Mouse (Mus musculus) B cell, adult 62 days (primary cell): ENCODE measurements around the gene 4930562C15Rik. TPM values are rescaled to one million over a fixed set of nuclear protein-coding genes. Genes with fewer than 3 reads are reported as not detected.

Source experiments
- total RNA-seq: library from RNA; stranded (reverse); gene quantifications from 4 replicates; pipeline ENCODE4 v1.2.4, GENCODE M21; 2023

The 4930562C15Rik gene
- not detected in 4 replicates for total RNA-seq

DNA sequence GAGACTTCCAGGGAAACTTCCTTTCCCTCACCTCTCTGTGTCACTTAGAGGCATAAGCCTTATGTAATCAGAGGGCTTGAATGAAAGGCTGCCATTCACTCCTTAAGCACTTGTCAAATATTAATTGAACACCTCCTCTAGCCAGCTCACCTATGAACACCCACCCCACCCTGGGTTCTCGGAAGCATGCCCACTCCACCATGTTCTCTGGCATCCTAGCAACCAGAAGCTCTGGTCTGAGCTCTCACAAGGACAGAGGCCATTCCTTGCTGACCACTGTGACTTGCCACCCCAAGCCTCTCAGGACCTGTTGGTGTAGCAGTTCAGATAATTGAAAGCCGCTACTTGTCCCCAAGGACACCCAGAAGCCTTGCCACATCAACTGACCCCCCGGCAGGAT, at the start of gene 4930562C15Rik:
Gene 4930562C15Rik (plus strand): TSS at position 226 of the 400 bp plus-strand sequence.

DNA sequence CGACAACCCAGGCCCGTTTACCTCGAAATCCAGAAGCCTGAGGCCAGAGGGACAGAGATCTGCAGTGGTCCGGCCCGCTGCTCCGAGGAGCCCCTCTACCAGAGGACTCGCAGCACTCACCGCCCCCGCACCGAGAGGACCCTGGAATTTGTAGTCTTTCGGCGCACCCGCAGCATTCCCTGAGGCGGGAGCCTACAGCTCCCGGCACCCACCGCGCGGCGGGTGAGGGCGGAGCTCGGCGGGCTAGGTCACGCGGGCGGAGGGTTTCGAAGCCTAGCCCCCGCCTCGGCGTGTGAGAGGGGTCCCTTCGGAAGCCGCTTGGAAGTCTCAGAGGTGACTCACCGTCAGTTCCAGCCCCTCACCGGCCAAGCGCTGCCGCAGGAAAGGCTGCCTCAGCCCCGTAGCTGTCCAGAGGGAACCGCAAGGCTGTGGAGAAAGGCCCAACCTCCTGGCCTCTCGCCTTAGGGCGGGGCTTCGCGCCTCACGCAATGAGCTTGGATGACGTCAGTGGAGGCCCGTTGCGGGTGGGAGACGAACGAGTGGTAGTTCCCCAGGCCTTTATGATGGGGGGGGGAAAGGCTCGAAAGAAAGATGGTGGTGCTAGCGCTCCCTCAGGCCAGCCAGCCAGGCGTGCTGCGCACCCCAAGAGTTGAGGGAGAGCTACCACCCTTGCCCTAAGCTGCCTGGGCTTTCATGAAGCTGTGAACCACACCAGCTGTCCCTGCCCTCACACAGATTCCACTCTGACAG, 45.2 kb upstream of the 4930562C15Rik start, which contains the start of gene Cdip1:
Gene Cdip1 (minus strand): TSS at position 483 of the 750 bp plus-strand sequence.

DNA sequence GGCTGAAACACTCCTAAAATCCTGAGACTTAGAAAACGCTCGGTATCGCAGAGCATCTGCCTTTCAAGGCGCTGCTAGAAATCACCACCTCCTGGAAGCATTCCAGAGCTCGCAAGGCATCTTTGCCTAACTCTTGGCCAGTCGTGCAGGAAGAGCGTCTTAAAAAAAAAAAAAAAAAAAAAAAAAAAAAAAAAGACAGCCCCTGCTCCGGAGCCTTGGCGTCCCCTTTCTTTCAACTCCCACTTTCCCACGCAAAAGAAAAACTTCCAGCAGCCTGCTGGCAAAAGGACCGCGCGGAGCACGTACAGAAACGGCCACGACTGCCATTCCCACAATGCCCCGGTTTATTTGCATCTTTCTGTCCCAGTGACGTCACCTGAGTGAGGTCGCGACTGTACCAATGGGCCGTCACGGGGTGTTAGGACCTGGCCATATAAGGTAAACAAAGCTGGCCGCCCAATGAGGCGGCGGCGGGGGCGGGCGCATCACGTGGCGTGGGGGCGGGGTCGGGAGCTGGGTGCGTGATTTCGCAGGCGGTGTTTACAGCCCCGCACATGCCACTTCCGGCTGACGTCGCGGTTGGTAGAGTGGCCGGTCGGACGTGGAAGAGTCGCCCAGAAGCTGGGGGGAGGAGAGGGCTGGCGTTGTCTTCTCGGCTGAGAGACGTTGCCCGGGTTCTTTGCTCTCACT, 45.1 kb downstream of the 4930562C15Rik start, which contains the start of gene Ubald1:
Gene Ubald1 (minus strand): TSS at position 180 of the 690 bp plus-strand sequence.

DNA sequence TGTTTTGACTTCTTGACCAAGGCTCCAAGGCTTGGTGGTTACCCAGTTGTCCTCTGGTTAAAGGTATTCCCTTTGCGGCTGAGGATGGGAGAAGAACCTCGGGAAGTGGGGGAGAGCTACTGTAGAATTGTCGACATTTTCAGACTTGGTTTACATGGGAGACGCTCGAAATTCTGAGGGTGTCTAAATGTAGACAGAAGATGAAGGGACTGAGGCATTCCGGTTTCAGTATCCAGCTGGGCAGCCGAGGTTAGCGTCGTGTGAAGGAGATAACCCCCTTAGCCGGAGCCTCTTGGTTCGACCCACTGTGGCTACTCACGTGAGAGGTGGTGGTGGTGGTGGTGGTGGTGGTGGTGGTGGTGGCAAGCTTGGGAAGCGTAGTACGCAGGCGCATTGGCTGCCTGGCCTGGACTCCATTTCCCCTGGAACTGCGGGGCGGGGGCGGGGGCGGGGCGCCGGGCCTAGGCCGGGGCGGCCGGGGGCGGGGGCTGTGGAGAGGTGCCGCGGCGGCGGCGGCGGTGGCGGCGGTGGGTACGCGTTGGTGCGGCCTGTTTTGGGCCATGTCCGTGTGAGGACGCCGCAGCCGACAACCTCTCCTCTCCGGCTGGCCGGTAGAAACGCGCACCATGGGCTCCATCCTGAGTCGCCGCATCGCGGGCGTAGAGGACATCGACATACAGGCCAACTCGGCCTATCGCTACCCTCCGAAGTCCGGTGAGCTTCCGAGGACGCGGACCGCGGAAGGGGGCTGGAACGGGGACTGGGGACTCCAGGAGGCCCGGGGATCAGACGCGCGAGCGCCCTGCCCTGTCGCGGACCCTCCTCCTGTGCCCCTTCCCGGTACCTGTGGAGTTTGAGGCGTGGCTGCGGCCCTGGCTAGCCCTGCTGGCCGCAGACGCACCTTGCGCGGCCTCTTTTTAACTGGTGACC, 50.8 kb downstream of the 4930562C15Rik start, which contains the start of gene Mgrn1:
Gene Mgrn1 (plus strand): TSS at position 490 of the 930 bp plus-strand sequence.

Other genes starting within 250 kb of the 4930562C15Rik start
- not detected in 4 replicates for gene Glis2, start 240.7 kb upstream of the 4930562C15Rik start, total RNA-seq
- gene Pam16, start 210.4 kb upstream of the 4930562C15Rik start, total RNA-seq: 39.3 to 51.4 TPM (median 47.8 TPM) in 4 replicates
- 0.19 to 0.33 TPM (median 0.21 TPM) in 3 of 4 replicates, not detected in the other for gene Vasn, start 195.5 kb upstream of the 4930562C15Rik start, total RNA-seq
- gene Dnaja3, start 195.4 kb upstream of the 4930562C15Rik start, total RNA-seq: 29.3 to 35.2 TPM (median 31.8 TPM) in 4 replicates
- gene Coro7, start 155.6 kb upstream of the 4930562C15Rik start, total RNA-seq: 220 to 267 TPM (median 233 TPM) in 4 replicates
- gene Nmral1, start 116.1 kb upstream of the 4930562C15Rik start, total RNA-seq: 7.2 to 9.4 TPM (median 8.8 TPM) in 4 replicates
- gene Hmox2, start 109.1 kb upstream of the 4930562C15Rik start, total RNA-seq: 40.7 to 48.4 TPM (median 43.7 TPM) in 4 replicates
- gene Cdip1, start 45.1 kb upstream of the 4930562C15Rik start, total RNA-seq: 68.9 to 73.7 TPM (median 70.7 TPM) in 4 replicates
- gene Ubald1, start 44.9 kb downstream of the 4930562C15Rik start, total RNA-seq: 197 to 217 TPM (median 212 TPM) in 4 replicates
- 144 to 166 TPM (median 161 TPM) in 4 replicates for gene Mgrn1, start 50.8 kb downstream of the 4930562C15Rik start, total RNA-seq
- gene Nudt16l1, start 103.3 kb downstream of the 4930562C15Rik start, total RNA-seq: 42.4 to 49.5 TPM (median 47.0 TPM) in 4 replicates
- 67.2 to 87.4 TPM (median 79.3 TPM) in 4 replicates for gene Anks3, start 128.8 kb downstream of the 4930562C15Rik start, total RNA-seq
- not detected in 4 replicates for gene Sept12, start 162.4 kb downstream of the 4930562C15Rik start, total RNA-seq
- gene Smim22, start 171.9 kb downstream of the 4930562C15Rik start, total RNA-seq: not detected in 4 replicates
- gene Rogdi, start 178.1 kb downstream of the 4930562C15Rik start, total RNA-seq: 110 to 116 TPM (median 114 TPM) in 4 replicates
- gene Glyr1, start 214.4 kb downstream of the 4930562C15Rik start, total RNA-seq: 150 to 162 TPM (median 157 TPM) in 4 replicates
- 98.8 to 107 TPM (median 104 TPM) in 4 replicates for gene Ubn1, start 214.6 kb downstream of the 4930562C15Rik start, total RNA-seq